Mouse (Mus musculus) erythroblast, adult 5-6 weeks (primary cell): ENCODE data around the gene Fam129a. TPM values are rescaled to one million over a fixed set of nuclear protein-coding genes. Genes with fewer than 3 reads are reported as not detected.

ENCODE experiments used
- ATAC-seq: replicated peaks from 2 replicates; pipeline ENCODE4 v1.8.0; 2016; ENCODE audit warnings: moderate number of reproducible peaks, mild to moderate bottlenecking, moderate TSS enrichment, inconsistent platforms; ENCODE audit not compliant: poor library complexity, low FRiP score, severe bottlenecking
- total RNA-seq, 2 experiments: library from RNA; stranded (forward) in 1 of 2; stranded (reverse) in 1 of 2; fragments of 150-400 nt in 1 of 2; fragments of 200-764, 138-1000 nt in 1 of 2; gene quantifications; 2 replicates each; pipeline versions ENCODE4 v1.2.3 to v1.2.4; 2015 to 2017; ENCODE audit warnings: low replicate concordance in 2 of 2

Gene Fam129a
- total RNA-seq, 2 experiments from 2014 or later: 13.3 to 15.4 TPM

- ATAC-seq: no peak
These were observed 49.7 kb downstream of the Fam129a start for GRCm38 (mm10) chr1:151620730-151621129.

GRCm38 (mm10) chr1:151624442-151625226 is 53.6 kb downstream of the Fam129a start:
- no peak for ATAC-seq

GRCm38 (mm10) chr1:151625260-151625659 is 54.3 kb downstream of the Fam129a start:
- no peak for ATAC-seq

- ATAC-seq: no peak
These were observed 54.7 kb downstream of the Fam129a start for GRCm38 (mm10) chr1:151625690-151626089.

- no peak for ATAC-seq
These were observed 55.6 kb downstream of the Fam129a start for GRCm38 (mm10) chr1:151626631-151627030.

GRCm38 (mm10) chr1:151627141-151627540 is 56.2 kb downstream of the Fam129a start:
- no peak for ATAC-seq

GRCm38 (mm10) chr1:151629591-151630250 is 58.7 kb downstream of the Fam129a start:
- ATAC-seq: no peak

GRCm38 (mm10) chr1:151630251-151630628 is 59.3 kb downstream of the Fam129a start:
- no peak for ATAC-seq

- ATAC-seq: no peak
These were observed 60.1 kb downstream of the Fam129a start for GRCm38 (mm10) chr1:151631061-151631460.

- no peak for ATAC-seq
These were observed 60.8 kb downstream of the Fam129a start for GRCm38 (mm10) chr1:151631703-151632294.

GRCm38 (mm10) chr1:151632567-151633356 is 61.8 kb downstream of the Fam129a start:
- ATAC-seq: no peak

GRCm38 (mm10) chr1:151636637-151637036 is 65.7 kb downstream of the Fam129a start:
- no peak for ATAC-seq

GRCm38 (mm10) chr1:151637351-151637922 is 66.5 kb downstream of the Fam129a start:
- no peak for ATAC-seq

- ATAC-seq: no peak
These were observed 67.4 kb downstream of the Fam129a start for GRCm38 (mm10) chr1:151638357-151638756.

- ATAC-seq: no peak
These were observed 67.8 kb downstream of the Fam129a start for GRCm38 (mm10) chr1:151638770-151639169.

- no peak for ATAC-seq
These were observed 75.4 kb downstream of the Fam129a start for GRCm38 (mm10) chr1:151646380-151646779.

- no peak for ATAC-seq
These were observed 77.1 kb downstream of the Fam129a start for GRCm38 (mm10) chr1:151648099-151648498.

GRCm38 (mm10) chr1:151657042-151657605 is 86.1 kb downstream of the Fam129a start:
- ATAC-seq: no peak

- no peak for ATAC-seq
These were observed 87.4 kb downstream of the Fam129a start for GRCm38 (mm10) chr1:151658291-151658830.
